Mouse (Mus musculus) G1E-ER4 (cell line): ENCODE measurements around the gene Slc13a2. TPM values are rescaled to one million over a fixed set of nuclear protein-coding genes. Genes with fewer than 3 reads are reported as not detected.

ENCODE experiments used
- GATA1 ChIP-seq: IDR thresholded peaks from one replicate; pipeline ENCODE4 v1.8.0; 2012; ENCODE audit warnings: low read length, inconsistent platforms
- polyA plus RNA-seq: library from polyadenylated mRNA; stranded (reverse); fragments of >175 nt; gene quantifications from 2 replicates; pipeline ENCODE4 v1.2.3, GENCODE M21; 2012

Slc13a2 gene
- polyA plus RNA-seq, 1 experiment = not detected

GRCm38 (mm10) chr11:78412861-78413260 is 9.2 kb downstream of the Slc13a2 start:
- TF ChIP-seq GATA1 = no peak

GRCm38 (mm10) chr11:78412324-78412850 is 9.6 kb downstream of the Slc13a2 start:
- TF ChIP-seq GATA1 = no peak

- no peak for TF ChIP-seq GATA1
These were observed 10.3 kb downstream of the Slc13a2 start for GRCm38 (mm10) chr11:78411606-78412323.

GRCm38 (mm10) chr11:78408256-78409240 is 13.5 kb downstream of the Slc13a2 start:
- TF ChIP-seq GATA1 = no peak

- no peak for TF ChIP-seq GATA1
These were observed 20.0 kb downstream of the Slc13a2 start for GRCm38 (mm10) chr11:78402062-78402461.

- no peak for TF ChIP-seq GATA1
These were observed 20.5 kb downstream of the Slc13a2 start for GRCm38 (mm10) chr11:78401469-78401868.

GRCm38 (mm10) chr11:78400936-78401335 is 21.1 kb downstream of the Slc13a2 start:
- no peak for TF ChIP-seq GATA1

GRCm38 (mm10) chr11:78399680-78400079 is 22.3 kb downstream of the Slc13a2 start:
- no peak for TF ChIP-seq GATA1

GRCm38 (mm10) chr11:78398212-78398611 is 23.8 kb downstream of the Slc13a2 start:
- no peak for TF ChIP-seq GATA1

- TF ChIP-seq GATA1 = no peak
These were observed 24.6 kb downstream of the Slc13a2 start for GRCm38 (mm10) chr11:78397397-78397796.

- TF ChIP-seq GATA1 = no peak
These were observed 25.1 kb downstream of the Slc13a2 start for GRCm38 (mm10) chr11:78396950-78397349.

- no peak for TF ChIP-seq GATA1
These were observed 29.3 kb downstream of the Slc13a2 start for GRCm38 (mm10) chr11:78392728-78393127.

GRCm38 (mm10) chr11:78386508-78387043 is 35.4 kb downstream of the Slc13a2 start, which contains the start of gene Foxn1:
Gene Foxn1 (minus strand): TSS chr11:78386558.
- TF ChIP-seq GATA1 = no peak

- TF ChIP-seq GATA1 = no peak
These were observed 36.2 kb downstream of the Slc13a2 start for GRCm38 (mm10) chr11:78385776-78386175.

- TF ChIP-seq GATA1 = no peak
These were observed 39.3 kb downstream of the Slc13a2 start for GRCm38 (mm10) chr11:78382701-78383100.

- no peak for TF ChIP-seq GATA1
These were observed 39.7 kb downstream of the Slc13a2 start for GRCm38 (mm10) chr11:78382286-78382685.
